Mouse (Mus musculus) granulocyte monocyte progenitor cell, adult 5-6 weeks (primary cell): Measurements from ENCODE around the gene Cggbp1. TPM values are rescaled to one million over a fixed set of nuclear protein-coding genes. Genes with fewer than 3 reads are reported as not detected.

ENCODE experiments used
- total RNA-seq, 2 experiments: library from RNA; stranded (forward) in 1 of 2; stranded (reverse) in 1 of 2; fragments of 200-712, 200-1000 nt in 1 of 2; fragments of >200 nt in 1 of 2; fragmentation: Nextera tagmentation in 1 of 2; gene quantifications; 2 replicates each; pipeline ENCODE4 v1.2.3; 2014 to 2017

Gene Cggbp1
- total RNA-seq, 2 experiments from 2014 or later = 80.2 to 92.2 TPM

Other genes with a start within 250 kb of the Cggbp1 start
- not detected in 2 replicates for gene Csnka2ip, start 249.6 kb upstream of the Cggbp1 start, total RNA-seq (2014; fragmentation: Nextera tagmentation)
- gene Csnka2ip, start 249.6 kb upstream of the Cggbp1 start, total RNA-seq (2017) = not detected in 2 replicates
- gene 4930453N24Rik, start 80.8 kb upstream of the Cggbp1 start, total RNA-seq (2014; fragmentation: Nextera tagmentation) = 26.0 and 32.7 TPM in 2 replicates
- gene 4930453N24Rik, start 80.8 kb upstream of the Cggbp1 start, total RNA-seq (2017) = 21.5 and 25.9 TPM in 2 replicates
- 11.4 and 13.0 TPM in 2 replicates for gene Zfp654, start 344 bp upstream of the Cggbp1 start, total RNA-seq (2014; fragmentation: Nextera tagmentation)
- gene Zfp654, start 344 bp upstream of the Cggbp1 start, total RNA-seq (2017) = 14.8 and 16.6 TPM in 2 replicates